Mouse (Mus musculus) lung, embryonic 16.5 days (tissue): ENCODE results near the gene Kalrn. TPM values are rescaled to one million over a fixed set of nuclear protein-coding genes. Genes with fewer than 3 reads are reported as not detected.

Experiments used
- ATAC-seq: fragments of 200-750 bp; cut with Nextera tagmentation; 2 replicates; pipeline ENCODE4 v1.8.0; 2017; ENCODE audit warnings: low read depth, mild to moderate bottlenecking, moderate library complexity
- H3K27ac ChIP-seq: fragments of 300-500 bp; sonication (generic); 2 replicates; pipeline ENCODE4 v1.5.1; 2014; ENCODE audit warnings: mild to moderate bottlenecking, control low read depth, low read length
- H3K27me3 ChIP-seq: fragments of 300-500 bp; sonication (generic); 2 replicates; pipeline ENCODE4 v1.6.1; 2014; ENCODE audit warnings: low read depth, low read length, mixed read lengths; ENCODE audit not compliant: control insufficient read depth, insufficient read depth
- H3K36me3 ChIP-seq: fragments of 300-500 bp; sonication (generic); 2 replicates; pipeline ENCODE4 v1.6.1; 2014; ENCODE audit warnings: low read length; ENCODE audit not compliant: control insufficient read depth, insufficient read depth
- H3K4me1 ChIP-seq: fragments of 300-500 bp; sonication (generic); replicated peaks from 2 replicates; pipeline ENCODE4 v1.6.1; 2014; ENCODE audit warnings: low read length, mixed read lengths; ENCODE audit not compliant: control insufficient read depth, insufficient read depth
- H3K4me2 ChIP-seq: fragments of 300-500 bp; sonication (generic); 2 replicates; pipeline ENCODE4 v1.6.1; 2014; ENCODE audit warnings: low read depth, low read length, control low read depth
- H3K4me3 ChIP-seq: fragments of 300-500 bp; sonication (generic); 2 replicates; pipeline ENCODE4 v1.5.1; 2014; ENCODE audit warnings: mild to moderate bottlenecking, low read length, control low read depth
- H3K9ac ChIP-seq: fragments of 300-500 bp; sonication (generic); 2 replicates; pipeline ENCODE4 v1.6.1; 2014; ENCODE audit warnings: low read length, control low read depth
- H3K9me3 ChIP-seq: fragments of 300-500 bp; sonication (generic); 2 replicates; pipeline ENCODE4 v1.6.1; 2016; ENCODE audit warnings: low read length; ENCODE audit not compliant: control insufficient read depth
- WGBS: fragments of 180-500 bp; shearing (Covaris S2); extraction: QIAGEN DNeasy Blood & Tissue Kit; methylation state at CpG from one replicate; pipeline ENCODE4 v1.1.7; 2014; 5-methylcytosine and 5-hydroxymethylcytosine counted together
- polyA plus RNA-seq: library from polyadenylated mRNA; unstranded; fragments of >200 nt; fragmentation: Nextera tagmentation; extraction: Ambion mirVana; gene quantifications from 2 replicates; pipeline ENCODE4 v1.2.1, GENCODE M21; 2015

Gene Kalrn
- polyA plus RNA-seq, 1 experiment from 2014 or later, result 16.8 TPM

GRCm38 (mm10) chr16:34440994-34441414, 132.3 kb downstream of the Kalrn start:
- WGBS, result 28% methylated on average over 4 of the region's 4 CpGs
- no peaks in the 10 kb centered on the region for H3K27me3 ChIP-seq
- H3K9ac ChIP-seq, result no peak overlapping the region
- no peaks in the 10 kb centered on the region for H3K36me3 ChIP-seq
- no peaks in the 10 kb centered on the region for H3K9me3 ChIP-seq
- peak; percentile 97 for ATAC-seq
- H3K4me2 ChIP-seq, result no peak overlapping the region
- no peak overlapping the region for H3K4me3 ChIP-seq
- H3K27ac ChIP-seq, result peak overlapping the region; percentile 78
- peaks cover 32% of the 10 kb centered on the region for H3K4me1 ChIP-seq

- H3K36me3 ChIP-seq, result no peaks in the 10 kb centered on the region
- no peaks in the 10 kb centered on the region for H3K27me3 ChIP-seq
- H3K4me3 ChIP-seq, result no peak overlapping the region
- no peak overlapping the region for H3K4me2 ChIP-seq
- 57% methylated on average over 8 of the region's 8 CpGs for WGBS
- peak; percentile 36 for ATAC-seq
- H3K27ac ChIP-seq, result peak overlapping the region; percentile 78
- H3K4me1 ChIP-seq, result peaks cover 29% of the 10 kb centered on the region
- H3K9me3 ChIP-seq, result no peaks in the 10 kb centered on the region
- H3K9ac ChIP-seq, result no peak overlapping the region
Measured at GRCm38 (mm10) chr16:34440019-34440615, 133.2 kb downstream of the Kalrn start.

- Histone ChIP-seq H3K27ac (no peak overlapping the region), H3K27me3 (no peaks in the 10 kb centered on the region), H3K4me2 (no peak overlapping the region), H3K9me3 (no peaks in the 10 kb centered on the region), H3K4me3 (no peak overlapping the region), H3K36me3 (no peaks in the 10 kb centered on the region), H3K9ac (no peak overlapping the region), H3K4me1 (peaks cover 4% of the 10 kb centered on the region; the same call in 1 of the 2 replicates)
- ATAC-seq, result no peak
- 80% methylated on average over 5 of the region's 5 CpGs for WGBS
Measured at GRCm38 (mm10) chr16:34430131-34430530, 143.2 kb downstream of the Kalrn start.

- Histone ChIP-seq H3K9me3 (no peaks in the 10 kb centered on the region), H3K36me3 (no peaks in the 10 kb centered on the region)
- WGBS, result 46% methylated on average over 5 of the region's 5 CpGs
Measured at GRCm38 (mm10) chr16:34427654-34428053, 145.7 kb downstream of the Kalrn start.

GRCm38 (mm10) chr16:34421473-34421872, 151.9 kb downstream of the Kalrn start:
- Histone ChIP-seq H3K9ac (no peak overlapping the region), H3K9me3 (no peaks in the 10 kb centered on the region), H3K4me1 (peaks cover 12% of the 10 kb centered on the region), H3K4me3 (no peak overlapping the region), H3K27ac (no peak overlapping the region), H3K36me3 (no peaks in the 10 kb centered on the region), H3K27me3 (no peaks in the 10 kb centered on the region), H3K4me2 (no peak overlapping the region)
- 23% methylated on average over 6 of the region's 6 CpGs for WGBS
- ATAC-seq, result no peak

More at GRCm38 (mm10) chr16:34427654-34428053, 145.7 kb downstream of the Kalrn start:
- no peaks in the 10 kb centered on the region for H3K27me3 ChIP-seq
- H3K4me2 ChIP-seq, result no peak overlapping the region
- H3K9ac ChIP-seq, result no peak overlapping the region
- H3K27ac ChIP-seq, result no peak overlapping the region
- no peak for ATAC-seq
- H3K4me3 ChIP-seq, result no peak overlapping the region
- peaks cover 4% of the 10 kb centered on the region; the same call in 1 of the 2 replicates for H3K4me1 ChIP-seq

GRCm38 (mm10) chr16:34417966-34418365, 155.4 kb downstream of the Kalrn start:
- ATAC-seq, result no peak
- H3K4me2 ChIP-seq, result no peak overlapping the region
- H3K9ac ChIP-seq, result no peak overlapping the region
- no peaks in the 10 kb centered on the region for H3K9me3 ChIP-seq
- H3K27me3 ChIP-seq, result no peaks in the 10 kb centered on the region
- H3K4me1 ChIP-seq, result peaks cover 26% of the 10 kb centered on the region
- H3K27ac ChIP-seq, result no peak overlapping the region
- no peak overlapping the region for H3K4me3 ChIP-seq
- WGBS, result 72% methylated on average over 3 of the region's 3 CpGs
- H3K36me3 ChIP-seq, result no peaks in the 10 kb centered on the region

- Histone ChIP-seq H3K4me1 (peaks cover 26% of the 10 kb centered on the region), H3K4me2 (no peak overlapping the region), H3K36me3 (no peaks in the 10 kb centered on the region), H3K27ac (no peak overlapping the region), H3K9ac (no peak overlapping the region), H3K27me3 (no peaks in the 10 kb centered on the region), H3K4me3 (no peak overlapping the region), H3K9me3 (no peaks in the 10 kb centered on the region)
- WGBS, result 77% methylated on average over 3 of the region's 3 CpGs
- ATAC-seq, result no peak
Measured at GRCm38 (mm10) chr16:34417383-34417782, 155.9 kb downstream of the Kalrn start.

GRCm38 (mm10) chr16:34414581-34414980, 158.8 kb downstream of the Kalrn start:
- Histone ChIP-seq H3K4me2 (no peak overlapping the region), H3K4me1 (peaks cover 18% of the 10 kb centered on the region), H3K4me3 (no peak overlapping the region), H3K27me3 (no peaks in the 10 kb centered on the region), H3K36me3 (no peaks in the 10 kb centered on the region), H3K9me3 (no peaks in the 10 kb centered on the region), H3K27ac (peak overlapping the region; percentile 78), H3K9ac (no peak overlapping the region)
- 34% methylated on average over 7 of the region's 7 CpGs for WGBS
- peak; percentile 54; the same call in 1 of the 2 replicates for ATAC-seq

GRCm38 (mm10) chr16:34413868-34414333, 159.4 kb downstream of the Kalrn start:
- ATAC-seq, result peak; percentile 88
- peak overlapping the region; percentile 78 for H3K27ac ChIP-seq
- H3K9me3 ChIP-seq, result no peaks in the 10 kb centered on the region
- H3K9ac ChIP-seq, result no peak overlapping the region
- H3K4me3 ChIP-seq, result no peak overlapping the region
- H3K36me3 ChIP-seq, result no peaks in the 10 kb centered on the region
- WGBS, result 20% methylated on average over 10 of the region's 10 CpGs
- peaks cover 18% of the 10 kb centered on the region for H3K4me1 ChIP-seq
- no peaks in the 10 kb centered on the region for H3K27me3 ChIP-seq
- H3K4me2 ChIP-seq, result peak overlapping the region; percentile 8; the same call in 1 of the 2 replicates
